11 mouse cellular contexts compared by ENCODE assay signal in genomic region chr12:32533641-32534040, GRCm38 (mm10).
DNase-seq lines count a peak whose midpoint lies in the region; ATAC-seq lines count a peak whose summit lies in the region.
"Had no signal": no experiment of that assay in that cellular context is flagged by ENCODE, and none has a peak within 500 bp of the region (broad histone marks: within the 10 kb centered on the region; RNA-seq: fewer than 3 reads in every experiment).

No protein-coding gene starts in this region.

- no peaks in the 10 kb centered on the region for H3K36me3 ChIP-seq in heart, embryonic 11.5 days (ENCODE audit: control insufficient read depth, insufficient read depth, low read length)
- H3K36me3 ChIP-seq in kidney, embryonic 16.5 days (ENCODE audit: insufficient read depth, low read length) = no peaks in the 10 kb centered on the region
- H3K36me3 ChIP-seq in forebrain, embryonic 12.5 days (replicated peaks) = no peaks in the 10 kb centered on the region
- H3K36me3 ChIP-seq in midbrain, embryonic 14.5 days (ENCODE audit: control insufficient read depth, insufficient read depth, low read length) = no peaks in the 10 kb centered on the region
- H3K36me3 ChIP-seq: liver, embryonic 13.5 days had no signal

- no peak overlapping the region for H3K4me2 ChIP-seq in heart, embryonic 11.5 days
- H3K4me2 ChIP-seq in kidney, embryonic 16.5 days (replicated peaks; ENCODE audit: low read depth, low read length) = no peak overlapping the region
- no peak overlapping the region for H3K4me2 ChIP-seq in forebrain, embryonic 12.5 days
- H3K4me2 ChIP-seq in midbrain, embryonic 14.5 days (ENCODE audit: low read length) = no peak overlapping the region
- H3K4me2 ChIP-seq: liver, embryonic 13.5 days had no signal

- peak; percentile 2 to 21 for DNase-seq in heart, adult 9 months (ENCODE audit: low spot score in 2 of 2)
- DNase-seq in adrenal gland, adult 8-10 months = peak; percentile 12
- DNase-seq in lung, postnatal 14 days = peak; percentile 8
- DNase-seq in cerebellum, adult 9-11 months = no peak
- DNase-seq in midbrain, embryonic 14.5 days = no peak
- DNase-seq: cerebellum, postnatal 25 days; gastrocnemius, postnatal 25 days; liver, embryonic 13.5 days had no signal

- no peaks in the 10 kb centered on the region for H3K27me3 ChIP-seq in heart, embryonic 11.5 days (ENCODE audit: control insufficient read depth, insufficient read depth, low read length)
- H3K27me3 ChIP-seq in kidney, embryonic 16.5 days (ENCODE audit: insufficient read depth, low read length) = no peaks in the 10 kb centered on the region
- H3K27me3 ChIP-seq in forebrain, embryonic 12.5 days = no peaks in the 10 kb centered on the region
- H3K27me3 ChIP-seq in midbrain, embryonic 14.5 days (ENCODE audit: control insufficient read depth, insufficient read depth, low read length) = no peaks in the 10 kb centered on the region
- H3K27me3 ChIP-seq: liver, embryonic 13.5 days had no signal

- H3K4me3 ChIP-seq in heart, embryonic 11.5 days (ENCODE audit: low read depth, low read length) = no peak overlapping the region
- H3K4me3 ChIP-seq in kidney, embryonic 16.5 days (ENCODE audit: low read length) = no peak overlapping the region
- H3K4me3 ChIP-seq in forebrain, embryonic 12.5 days (replicated peaks) = no peak overlapping the region
- no peak overlapping the region for H3K4me3 ChIP-seq in midbrain, embryonic 14.5 days (replicated peaks; ENCODE audit: low read depth, low read length)
- H3K4me3 ChIP-seq: liver, embryonic 13.5 days had no signal

- no peak overlapping the region for H3K27ac ChIP-seq in heart, embryonic 11.5 days (ENCODE audit: low read depth, low read length)
- H3K27ac ChIP-seq in kidney, embryonic 16.5 days (ENCODE audit: low read length) = no peak overlapping the region
- no peak overlapping the region for H3K27ac ChIP-seq in forebrain, embryonic 12.5 days
- no peak overlapping the region for H3K27ac ChIP-seq in midbrain, embryonic 14.5 days (replicated peaks; ENCODE audit: low read depth, low read length)
- H3K27ac ChIP-seq: liver, embryonic 13.5 days had no signal

- no peaks in the 10 kb centered on the region for H3K4me1 ChIP-seq in heart, embryonic 11.5 days (ENCODE audit: control insufficient read depth, insufficient read depth, low read length)
- H3K4me1 ChIP-seq in kidney, embryonic 16.5 days (ENCODE audit: insufficient read depth, low read length) = no peaks in the 10 kb centered on the region
- H3K4me1 ChIP-seq in forebrain, embryonic 12.5 days = no peaks in the 10 kb centered on the region
- H3K4me1 ChIP-seq in midbrain, embryonic 14.5 days (ENCODE audit: control insufficient read depth, insufficient read depth, low read length) = no peaks in the 10 kb centered on the region
- H3K4me1 ChIP-seq: liver, embryonic 13.5 days had no signal

- H3K9ac ChIP-seq in heart, embryonic 11.5 days (ENCODE audit: low read depth, low read length) = no peak overlapping the region
- H3K9ac ChIP-seq in kidney, embryonic 16.5 days (replicated peaks; ENCODE audit: low read length) = no peak overlapping the region
- H3K9ac ChIP-seq in forebrain, embryonic 12.5 days = no peak overlapping the region
- no peak overlapping the region for H3K9ac ChIP-seq in midbrain, embryonic 14.5 days (replicated peaks; ENCODE audit: low read length)
- H3K9ac ChIP-seq: liver, embryonic 13.5 days had no signal

- no peak for ATAC-seq in heart, embryonic 11.5 days (replicated peaks; ENCODE audit: insufficient number of reproducible peaks, low FRiP score, low TSS enrichment)
- ATAC-seq in kidney, embryonic 16.5 days (ENCODE audit: low FRiP score, low TSS enrichment) = 0 out of 2 replicates have a peak, but pooled peaks have one; percentile 51
- no peak for ATAC-seq in forebrain, embryonic 12.5 days (ENCODE audit: low FRiP score)
- no peak for ATAC-seq in midbrain, embryonic 14.5 days (ENCODE audit: low FRiP score, low TSS enrichment)

- no peaks in the 10 kb centered on the region for H3K9me3 ChIP-seq in heart, embryonic 11.5 days (replicated peaks; ENCODE audit: control insufficient read depth, low read length)
- no peaks in the 10 kb centered on the region for H3K9me3 ChIP-seq in kidney, embryonic 16.5 days (ENCODE audit: low read length)
- no peaks in the 10 kb centered on the region for H3K9me3 ChIP-seq in forebrain, embryonic 12.5 days
- no peaks in the 10 kb centered on the region for H3K9me3 ChIP-seq in midbrain, embryonic 14.5 days (ENCODE audit: control insufficient read depth, low read length)
- H3K9me3 ChIP-seq: liver, embryonic 13.5 days had no signal

Comparison
In these comparisons a context has a peak if more than half of its experiments do, and no peak if none do; other contexts are left out.
1. DNase-seq: peak in heart, adult 9 months (2 of 2), adrenal gland, adult 8-10 months (single experiment) and lung, postnatal 14 days (single experiment); none in cerebellum, adult 9-11 months (single experiment) and midbrain, embryonic 14.5 days (single experiment).